Mouse (Mus musculus) left cerebral cortex, adult 18-20 months (tissue): Measurements from ENCODE around the gene Phf13. TPM values are rescaled to one million over a fixed set of nuclear protein-coding genes. Genes with fewer than 3 reads are reported as not detected.
A peak's percentile ranks its signal among the peaks of the same experiment; 100 is the strongest.

Experiments used
- DNase-seq, 2 experiments: peaks; one replicate each; pipeline ENCODE4 v3.0.0; 2021 to 2022; ENCODE audit warnings: low spot score in 2 of 2, mixed read lengths in 1 of 2
- total RNA-seq, 2 experiments: library from RNA; stranded (reverse); gene quantifications; 2 replicates each; pipeline ENCODE4 v1.2.3; 2021

The Phf13 gene
- total RNA-seq, 2 experiments from 2014 or later, result 17.8 to 19.5 TPM

DNA sequence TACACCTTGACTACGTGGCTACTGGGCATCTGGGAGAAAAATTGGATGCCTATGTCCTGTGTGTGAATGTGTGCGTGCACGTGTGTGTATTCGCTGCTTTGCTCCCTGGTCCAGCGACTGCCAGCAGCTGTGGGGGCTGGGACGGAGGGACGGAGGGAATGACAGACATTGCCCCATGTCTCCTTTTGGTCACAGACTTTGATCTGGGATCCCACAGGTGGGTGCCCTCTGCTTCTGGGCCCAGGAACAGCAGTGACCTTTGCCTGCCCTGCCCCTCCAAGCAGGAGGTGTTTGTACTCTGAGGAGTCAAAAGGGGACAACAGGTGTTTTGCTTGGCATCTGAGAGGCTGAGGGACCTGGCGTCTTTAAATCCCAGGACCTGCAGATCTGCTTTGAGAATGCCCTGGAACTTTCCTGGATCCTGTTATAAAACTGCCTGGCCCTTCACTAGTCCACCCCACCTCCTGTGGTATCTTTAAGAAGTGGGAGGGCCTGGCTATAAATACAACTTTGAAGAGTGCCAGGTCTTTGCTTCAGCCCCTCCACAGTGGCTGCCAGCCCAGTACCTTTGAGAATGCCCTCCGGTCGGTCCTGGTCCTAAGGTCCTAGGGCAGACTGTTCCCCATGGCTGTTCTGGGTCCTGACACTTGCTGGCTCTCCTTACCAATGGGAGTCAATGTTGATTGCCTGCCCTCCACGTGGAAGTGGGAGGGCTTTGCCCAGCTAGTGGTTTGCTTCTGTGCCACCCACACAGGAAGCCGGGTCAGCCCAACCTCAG, 17.2 kb upstream of the Phf13 start:
- DNase-seq, result no peak

DNA sequence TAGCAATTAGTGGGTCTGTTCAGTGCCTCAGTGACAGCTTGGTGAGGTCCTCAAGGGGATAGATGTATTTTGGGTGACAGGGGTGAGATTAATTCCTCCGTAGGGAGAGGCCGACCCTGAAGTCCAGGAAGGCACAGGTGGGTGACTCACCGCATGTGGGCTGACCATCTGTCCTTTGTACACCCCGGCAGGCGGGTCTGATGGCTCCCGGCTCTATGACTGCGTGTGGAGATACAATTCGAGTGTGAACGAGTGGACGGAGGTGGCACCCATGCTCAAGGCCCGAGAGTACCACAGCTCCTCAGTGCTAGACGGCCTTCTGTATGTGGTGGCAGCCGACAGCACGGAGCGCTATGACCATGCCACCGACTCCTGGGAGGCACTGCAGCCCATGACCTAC, 16.1 kb upstream of the Phf13 start:
- DNase-seq, result no peak

DNA sequence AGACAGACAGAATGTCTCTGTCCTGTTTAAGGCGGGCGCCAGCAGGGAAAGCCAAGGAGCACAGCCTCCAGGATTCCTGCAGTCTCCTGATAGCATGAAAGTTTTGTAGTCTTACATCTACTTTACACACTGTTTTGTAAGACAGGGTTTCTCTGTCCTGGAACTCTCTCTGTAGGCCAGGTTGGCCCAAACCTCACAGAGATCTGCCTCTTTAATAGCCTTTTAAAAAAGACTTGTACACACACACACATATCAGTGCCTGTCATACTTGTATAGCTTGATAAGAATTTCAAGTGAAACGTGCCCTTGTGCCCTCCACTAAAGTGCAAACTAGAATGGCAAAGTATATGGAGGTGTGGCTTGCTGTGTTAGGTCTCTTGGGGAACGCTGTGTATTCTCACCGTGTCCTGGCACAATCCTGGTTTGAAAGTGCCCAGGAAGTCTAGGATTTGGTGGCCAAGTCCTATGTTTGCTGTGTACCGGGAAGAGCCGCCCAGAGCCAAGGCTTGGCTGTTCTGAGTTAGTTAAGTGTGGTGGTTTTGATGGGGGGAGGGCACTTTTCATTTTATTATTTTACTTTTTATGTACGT, 15.2 kb upstream of the Phf13 start:
- no peak for DNase-seq

DNA sequence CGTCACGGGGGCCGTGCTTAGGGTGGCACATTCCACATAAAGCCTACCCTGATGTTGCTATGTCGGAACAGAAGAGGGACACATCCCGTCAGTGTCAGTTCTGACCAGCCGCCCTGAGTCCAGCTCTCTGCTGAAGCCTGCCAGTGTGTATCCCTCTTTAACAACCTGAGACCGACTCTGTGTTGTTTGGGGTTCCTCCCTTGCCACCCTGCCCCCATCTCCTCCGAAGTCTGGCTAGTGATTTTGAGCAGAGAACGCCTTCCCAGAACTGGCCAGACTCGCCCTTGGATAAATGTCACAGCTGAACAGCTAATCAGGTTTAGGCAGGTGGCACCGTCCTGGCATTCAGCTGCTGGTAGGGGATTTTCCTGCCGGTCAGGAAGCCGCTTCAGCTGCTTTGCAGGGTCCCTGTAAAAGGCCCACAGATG, 14.7 kb upstream of the Phf13 start:
- DNase-seq, result no peak

- peak in 1 of 2 experiments; percentile 38 for DNase-seq
Observed at GRCm38 (mm10) chr4:152010091-152010706, 14.1 kb upstream of the Phf13 start.

DNA sequence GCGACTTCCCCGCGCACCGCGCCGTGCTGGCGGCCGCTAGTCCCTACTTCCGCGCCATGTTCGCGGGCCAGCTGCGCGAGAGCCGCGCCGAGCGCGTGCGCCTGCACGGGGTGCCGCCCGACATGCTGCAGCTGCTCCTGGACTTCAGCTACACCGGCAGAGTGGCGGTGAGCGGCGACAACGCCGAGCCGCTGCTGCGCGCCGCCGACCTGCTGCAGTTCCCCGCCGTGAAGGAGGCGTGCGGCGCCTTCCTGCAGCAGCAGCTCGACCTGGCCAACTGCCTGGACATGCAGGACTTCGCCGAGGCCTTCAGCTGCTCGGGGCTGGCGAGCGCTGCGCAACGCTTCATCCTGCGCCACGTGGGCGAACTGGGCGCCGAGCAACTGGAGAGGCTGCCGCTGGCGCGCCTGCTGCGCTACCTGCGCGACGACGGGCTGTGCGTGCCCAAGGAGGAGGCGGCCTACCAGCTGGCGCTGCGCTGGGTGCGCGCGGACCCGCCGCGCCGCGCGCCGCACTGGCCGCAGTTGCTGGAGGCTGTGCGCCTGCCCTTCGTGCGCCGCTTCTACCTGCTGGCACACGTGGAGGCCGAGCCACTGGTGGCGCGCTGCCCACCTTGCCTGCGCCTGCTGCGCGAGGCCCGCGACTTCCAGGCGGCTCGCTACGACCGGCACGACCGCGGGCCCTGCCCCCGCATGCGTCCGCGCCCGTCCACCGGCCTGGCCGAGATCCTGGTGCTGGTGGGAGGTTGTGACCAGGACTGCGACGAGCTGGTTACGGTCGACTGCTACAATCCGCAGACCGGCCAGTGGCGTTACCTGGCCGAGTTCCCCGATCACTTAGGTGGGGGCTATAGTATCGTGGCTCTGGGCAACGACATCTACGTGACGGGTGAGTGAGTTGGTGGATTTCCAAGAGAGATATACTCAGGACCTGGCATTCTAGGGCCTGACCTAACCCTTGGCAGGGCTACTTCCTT, 13.3 kb upstream of the Phf13 start:
- peak; percentile 69 to 88 for DNase-seq

- DNase-seq, result peak; percentile 90 to 94
Observed at GRCm38 (mm10) chr4:152008622-152009075, 12.6 kb upstream of the Phf13 start, which contains the start of gene Klhl21. Gene Klhl21, plus strand, starts transcription at chr4:152008803.

- no peak for DNase-seq
Observed at GRCm38 (mm10) chr4:152008148-152008500, 12.1 kb upstream of the Phf13 start.

DNA sequence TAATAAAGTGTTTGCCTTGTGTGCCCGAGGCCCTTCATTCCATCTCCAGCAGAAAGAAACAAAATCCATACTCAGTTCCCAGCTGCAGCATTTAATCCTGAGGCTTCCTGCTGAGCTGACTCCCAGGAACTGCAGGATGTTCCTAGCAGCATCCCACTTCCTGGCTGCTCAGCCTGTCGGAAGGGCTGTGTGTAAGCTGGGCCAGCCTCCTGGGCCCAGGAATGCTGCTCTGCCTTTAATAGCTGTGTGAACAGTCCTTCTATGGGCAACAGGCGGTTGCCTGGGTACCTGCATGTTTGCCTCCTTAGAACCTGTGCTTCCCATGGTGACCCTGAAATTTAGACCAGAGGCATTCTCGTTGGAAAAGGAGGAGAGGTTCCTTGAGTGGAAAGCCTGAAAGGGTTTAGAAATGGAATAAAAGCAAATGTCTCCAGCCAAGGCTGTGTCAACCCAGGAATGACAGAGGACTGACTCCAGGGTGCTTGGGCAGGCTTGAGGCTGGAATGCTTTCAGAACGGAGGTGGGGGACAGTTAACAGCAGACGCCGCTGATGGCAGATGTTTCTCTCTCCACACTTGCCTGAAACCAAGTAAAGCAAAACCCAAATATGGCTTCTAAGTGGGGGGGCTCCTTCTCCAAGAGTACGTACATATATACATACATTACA, 11.6 kb upstream of the Phf13 start:
- DNase-seq, result no peak

DNA sequence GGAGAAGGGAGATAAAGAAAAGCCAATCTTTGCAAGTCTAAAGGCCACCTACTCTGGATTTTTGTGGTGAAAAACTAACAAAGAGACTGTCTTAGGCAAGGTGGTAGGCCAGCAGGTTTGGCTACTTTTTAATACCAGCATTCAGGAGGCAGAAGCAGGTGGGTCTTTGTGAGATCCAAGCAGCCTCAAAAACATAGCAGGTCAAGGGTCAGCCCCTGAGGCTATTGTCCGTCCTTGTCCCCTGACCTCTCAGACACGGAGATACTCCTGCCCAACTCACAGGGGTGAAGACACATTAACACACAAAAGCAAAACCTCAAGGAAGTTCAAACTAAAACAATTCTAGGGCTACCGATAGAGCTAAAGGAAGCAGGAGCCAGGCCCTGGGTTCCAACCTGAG, 10.8 kb upstream of the Phf13 start:
- DNase-seq, result no peak

GRCm38 (mm10) chr4:152006137-152006536, 10.1 kb upstream of the Phf13 start:
- no peak for DNase-seq

DNA sequence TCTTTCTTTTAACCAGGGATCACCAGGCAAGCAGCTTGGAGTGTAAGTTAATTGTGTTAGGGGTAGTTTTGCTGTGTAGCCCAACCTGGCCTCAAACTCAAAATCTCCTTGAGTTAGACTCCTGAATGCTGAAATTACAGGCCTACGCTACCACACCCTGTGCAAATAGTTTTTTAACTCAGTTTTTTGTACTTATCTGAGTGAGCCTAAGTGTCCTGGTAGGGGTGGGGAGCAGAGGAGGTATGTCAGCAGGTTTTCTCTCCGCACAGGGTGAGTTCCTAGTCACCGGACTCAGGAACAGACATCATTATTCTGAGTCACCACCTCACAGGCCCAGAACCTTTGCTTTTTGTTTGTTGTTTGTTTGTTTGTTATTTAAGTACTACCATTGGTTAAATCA, 6.0 kb upstream of the Phf13 start:
- DNase-seq, result no peak

- no peak for DNase-seq
Observed at GRCm38 (mm10) chr4:152001335-152001734, 5.3 kb upstream of the Phf13 start.

DNA sequence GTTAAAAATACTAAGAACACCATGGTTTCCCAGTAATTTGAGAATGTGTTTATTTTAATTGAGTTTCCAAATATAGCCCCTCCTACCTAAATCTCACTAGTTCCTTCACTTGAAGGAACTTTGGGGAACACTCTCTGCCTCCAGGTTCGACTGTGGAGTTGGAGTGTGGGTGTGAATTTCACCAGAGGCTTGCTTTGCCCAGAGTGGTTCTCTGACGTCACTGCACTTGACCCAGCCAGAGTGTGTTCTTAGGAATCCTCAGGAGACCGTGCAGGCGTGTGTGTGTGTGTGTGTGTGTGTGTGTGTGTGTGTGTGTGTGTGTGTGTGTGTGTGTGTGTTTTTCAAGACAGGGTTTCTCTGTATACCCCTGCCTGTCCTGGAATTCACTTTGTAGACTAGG, 4.8 kb upstream of the Phf13 start:
- no peak for DNase-seq

- no peak for DNase-seq
Observed at GRCm38 (mm10) chr4:151999481-151999880, 3.4 kb upstream of the Phf13 start.

DNA sequence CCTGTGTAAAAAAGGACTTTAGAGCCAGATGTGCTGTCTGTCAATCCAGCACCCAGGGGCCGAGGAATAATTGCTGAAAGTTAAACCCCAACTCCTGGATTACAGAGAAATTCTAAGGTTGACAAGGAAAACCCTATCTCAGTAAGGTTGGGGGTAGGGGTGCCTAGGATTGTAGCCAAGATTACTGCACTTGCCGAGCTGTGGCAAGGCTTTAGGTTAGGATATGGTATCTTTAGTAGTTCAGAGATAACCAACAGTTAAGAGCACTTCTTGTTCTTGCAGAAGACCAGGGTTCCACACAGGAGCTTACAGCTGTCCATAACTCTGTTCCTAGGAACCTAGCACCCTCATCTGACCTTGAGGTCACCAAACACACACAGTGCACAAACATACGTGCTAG, 1.6 kb upstream of the Phf13 start:
- DNase-seq, result no peak

GRCm38 (mm10) chr4:151996951-151997222, 829 bp upstream of the Phf13 start:
- DNase-seq, result no peak

DNA sequence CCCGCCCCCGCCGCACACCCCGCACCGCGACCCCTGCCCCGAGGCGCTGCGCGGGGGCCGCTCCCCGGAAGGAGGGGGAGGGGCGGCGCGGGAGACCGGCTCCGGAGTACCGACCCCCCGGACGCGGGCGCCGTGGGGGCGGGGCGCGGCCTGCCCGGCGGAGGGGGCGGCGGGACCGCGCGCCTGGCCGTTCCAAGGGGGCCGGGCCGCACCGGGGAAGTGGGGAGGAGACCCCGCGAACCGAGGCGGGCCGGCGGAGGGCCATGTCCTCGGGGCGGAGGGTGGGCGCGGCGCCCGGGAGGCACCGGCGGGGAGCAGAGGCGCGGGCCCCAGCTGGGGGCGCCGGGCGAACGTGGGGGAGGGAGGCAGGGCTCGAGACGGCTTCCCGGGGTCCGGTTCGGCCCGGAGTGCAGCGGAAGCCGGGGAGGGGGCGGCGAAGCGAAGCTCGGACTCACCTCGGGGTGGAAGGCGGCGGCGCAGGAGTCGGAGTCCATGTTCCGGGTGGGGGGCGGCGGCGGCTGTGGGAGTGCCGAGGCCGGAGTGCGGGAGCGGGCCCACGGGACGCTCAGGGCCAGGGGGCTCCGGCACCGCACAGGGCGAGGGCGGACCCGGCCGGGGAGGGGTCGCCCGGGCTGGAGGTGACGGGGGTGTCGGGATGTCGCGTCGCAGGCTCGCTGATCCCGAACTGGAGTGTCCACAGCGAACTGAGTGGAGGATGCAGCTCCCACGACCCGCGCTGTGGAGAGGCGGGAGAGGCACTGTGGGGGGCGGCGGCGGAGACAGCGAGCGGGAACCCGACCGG, 486 bp downstream of the Phf13 start:
- DNase-seq, result no peak

GRCm38 (mm10) chr4:151994228-151995171, 1.6 kb downstream of the Phf13 start:
- no peak for DNase-seq
